Mouse (Mus musculus) lung, adult 18-20 months (tissue): ENCODE results near the gene Pax5.

ENCODE experiments used
- DNase-seq, 2 experiments: peaks; one replicate each; pipeline ENCODE4 v3.0.0; 2022; ENCODE audit warnings: mixed read lengths in 2 of 2

Gene Pax5

GRCm38 (mm10) chr4:44664004-44664766 lies 46.1 kb downstream of the Pax5 start:
- no peak for DNase-seq

DNA sequence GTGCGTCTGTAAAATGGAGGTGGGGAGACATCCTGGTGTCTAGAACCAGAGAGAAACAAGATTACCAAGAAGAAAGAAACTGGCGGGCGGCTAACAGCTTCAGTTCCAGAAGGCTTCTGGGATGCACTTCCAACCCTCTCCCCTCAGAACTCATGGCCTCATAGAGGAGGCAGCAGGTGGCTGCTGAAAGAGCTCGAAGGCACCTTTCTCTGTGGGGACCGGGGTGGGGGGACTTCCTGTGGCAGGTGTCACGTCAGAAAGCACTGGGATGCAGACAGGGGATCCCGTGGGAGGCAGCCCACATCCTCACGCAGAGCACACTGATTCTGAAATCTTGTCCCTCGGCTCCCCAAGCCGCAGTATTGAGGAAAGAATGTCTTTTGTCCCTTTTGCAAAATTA lies 46.8 kb downstream of the Pax5 start:
- no peak for DNase-seq

GRCm38 (mm10) chr4:44645181-44645580 lies 65.1 kb downstream of the Pax5 start:
- DNase-seq, result no peak

- no peak for DNase-seq
Observed at GRCm38 (mm10) chr4:44641831-44642587, 68.3 kb downstream of the Pax5 start.

DNA sequence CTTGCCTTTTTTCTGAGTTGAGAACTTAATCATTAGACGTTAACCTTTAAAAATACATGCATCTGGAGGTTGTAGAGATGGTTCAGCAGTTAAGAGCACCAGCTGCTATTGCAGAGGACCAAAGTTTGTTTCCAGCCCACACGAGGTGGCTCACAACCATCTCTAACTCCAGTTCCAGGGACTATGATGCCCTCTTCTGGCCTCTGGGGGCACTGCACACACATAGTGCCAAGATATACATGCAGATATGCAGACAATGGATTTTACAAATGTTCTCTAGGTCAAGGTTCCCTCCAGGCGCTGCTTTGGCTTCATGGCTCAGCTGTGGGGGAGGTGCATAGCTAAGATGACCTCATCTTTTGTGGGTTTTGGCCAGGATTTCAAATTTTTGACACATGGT lies 74.7 kb downstream of the Pax5 start:
- DNase-seq, result no peak

DNA sequence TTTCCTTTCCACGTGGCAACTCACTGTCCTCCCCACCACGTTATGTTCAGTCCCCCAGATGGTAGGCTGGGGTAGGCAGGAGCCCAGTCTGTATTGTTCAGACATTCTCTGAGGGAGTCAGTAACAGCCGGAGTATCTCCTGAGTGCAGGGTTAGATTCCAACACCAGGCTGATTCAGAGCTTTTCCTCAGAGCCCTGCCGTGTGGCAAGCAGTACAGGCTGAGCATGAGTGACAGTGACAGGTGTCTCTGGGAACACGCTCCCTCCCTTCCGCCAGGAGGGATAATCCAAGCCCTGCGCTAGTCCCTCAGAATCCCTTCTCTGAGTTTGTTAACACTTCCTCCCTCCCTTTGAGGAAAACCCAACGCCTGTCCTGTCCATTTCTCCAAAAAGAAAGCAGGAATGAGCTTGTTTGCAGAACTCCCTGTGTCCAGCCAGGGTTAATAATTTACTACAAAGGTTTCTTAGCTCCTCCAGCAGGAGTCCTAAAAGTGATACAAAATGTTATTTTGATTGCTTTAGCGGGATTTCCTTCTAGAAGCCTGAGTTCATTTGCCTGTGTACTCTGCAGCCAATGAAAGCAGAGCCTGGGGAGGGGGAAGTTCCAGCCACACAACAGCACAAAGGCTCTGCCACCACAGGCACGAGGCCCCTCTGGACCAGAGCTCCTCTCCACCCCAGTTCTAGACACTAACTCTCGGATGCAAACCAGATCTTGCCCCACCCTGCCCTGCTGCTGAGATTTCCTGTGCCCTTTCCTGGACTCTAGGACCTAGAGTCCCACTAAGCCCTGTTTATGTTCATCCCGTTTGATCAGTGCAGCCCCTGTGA lies 76.4 kb downstream of the Pax5 start:
- no peak for DNase-seq

DNA sequence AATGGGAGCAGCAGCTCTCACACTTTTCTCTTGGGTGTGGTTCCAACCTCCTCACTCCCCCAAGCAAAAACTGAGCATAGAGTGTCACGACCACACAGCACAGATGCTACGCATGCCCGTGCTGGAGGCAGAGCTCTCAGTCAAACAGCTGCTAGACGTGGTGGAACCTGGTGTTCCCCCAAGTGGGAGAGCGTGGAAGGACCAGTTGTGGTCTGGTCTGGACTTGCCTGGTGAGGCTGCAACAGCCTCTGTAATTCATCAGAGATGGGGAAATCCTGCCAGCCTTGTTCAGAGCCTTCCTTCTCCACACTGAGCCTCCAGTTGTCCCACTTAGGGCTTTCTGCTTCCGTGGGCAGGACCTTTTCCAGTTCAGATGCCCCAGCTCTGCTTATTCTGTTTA lies 80.2 kb downstream of the Pax5 start:
- no peak for DNase-seq

GRCm38 (mm10) chr4:44627890-44628289 lies 82.4 kb downstream of the Pax5 start:
- no peak for DNase-seq

GRCm38 (mm10) chr4:44625108-44625424 lies 85.2 kb downstream of the Pax5 start:
- no peak for DNase-seq

- no peak for DNase-seq
Observed at GRCm38 (mm10) chr4:44624232-44625107, 85.8 kb downstream of the Pax5 start.

GRCm38 (mm10) chr4:44623435-44623727 lies 86.9 kb downstream of the Pax5 start:
- no peak for DNase-seq

DNA sequence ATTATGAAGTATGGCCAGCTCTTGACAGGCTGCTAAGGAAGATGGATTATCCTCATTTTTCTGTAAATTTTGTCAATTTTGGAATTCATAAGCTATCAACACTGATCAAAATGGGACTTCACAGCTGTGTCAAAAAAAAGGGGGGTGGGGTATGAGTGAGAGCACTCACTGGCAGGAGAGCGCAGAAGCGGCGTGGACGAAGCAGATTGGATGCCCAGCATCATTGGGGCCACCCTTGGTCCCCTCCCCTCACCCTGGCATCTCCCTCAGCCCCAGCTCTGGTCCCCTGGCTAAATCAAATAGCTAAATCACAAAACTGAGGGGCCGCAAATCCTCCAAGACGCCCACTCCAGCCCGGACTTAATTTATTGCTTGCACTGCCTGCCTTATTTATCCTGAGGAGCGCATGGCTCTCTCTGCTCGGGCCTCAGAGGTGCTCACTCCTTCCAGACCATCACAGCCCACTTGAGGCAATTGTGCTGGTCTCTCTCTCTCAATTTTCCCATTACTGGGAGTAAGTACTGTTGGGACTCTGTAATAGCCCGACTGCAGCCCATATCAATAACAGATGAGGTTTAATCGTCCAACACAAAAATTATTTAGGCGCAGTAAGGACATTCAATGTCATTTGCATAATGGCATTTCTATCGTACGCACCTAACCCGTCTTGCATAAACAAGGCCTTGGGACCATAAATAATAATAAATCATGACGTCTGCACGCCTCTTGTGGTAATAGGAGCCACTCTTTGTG lies 87.4 kb downstream of the Pax5 start:
- DNase-seq, result no peak

DNA sequence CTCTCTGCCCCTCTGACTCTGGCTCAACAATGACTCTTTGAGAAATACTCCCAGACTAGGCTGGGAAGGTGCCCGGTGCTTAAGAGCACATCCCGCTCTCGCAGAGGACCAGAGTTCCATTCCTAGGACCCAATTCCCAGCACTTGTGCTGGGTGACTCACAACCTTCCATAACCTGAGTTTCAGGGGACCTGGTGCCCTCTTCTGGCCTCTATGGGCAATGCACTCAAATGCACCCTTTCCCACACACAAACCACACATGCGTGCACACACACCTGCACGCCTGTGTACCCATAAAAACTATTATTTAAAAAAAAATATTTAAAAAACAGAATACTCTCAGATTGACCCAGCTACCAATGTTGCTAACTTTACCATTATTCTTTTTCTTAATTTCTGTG lies 90.0 kb downstream of the Pax5 start:
- DNase-seq, result no peak

DNA sequence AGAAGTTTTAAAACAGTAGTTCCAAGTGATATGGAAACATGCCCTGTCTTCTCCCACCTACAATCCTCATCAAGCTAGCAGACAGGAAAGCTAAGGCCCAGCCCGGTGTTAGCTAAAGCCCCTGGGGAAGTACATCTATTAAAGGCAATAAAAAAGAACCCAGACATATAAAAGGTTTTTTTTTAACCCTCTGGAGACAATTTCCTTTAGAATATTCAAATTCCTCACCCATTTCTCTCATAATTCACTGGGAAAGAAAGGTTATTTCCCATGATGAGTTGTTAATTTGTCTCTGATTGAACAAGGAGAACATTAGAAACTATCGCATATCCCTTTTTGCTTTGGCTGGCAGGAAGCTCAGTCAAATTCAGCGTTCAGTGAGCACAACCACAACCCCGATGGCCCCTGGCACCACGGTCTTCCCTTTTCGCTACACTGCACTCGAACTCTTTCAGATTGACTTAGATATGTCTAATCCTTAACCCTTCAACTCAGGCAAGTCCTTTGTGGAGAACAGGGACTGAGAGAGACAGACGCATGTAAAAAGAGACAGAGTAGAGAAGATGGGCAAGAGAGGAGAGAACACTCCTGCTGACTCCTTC lies 96.1 kb downstream of the Pax5 start:
- no peak for DNase-seq

GRCm38 (mm10) chr4:44612392-44612791 lies 97.9 kb downstream of the Pax5 start:
- no peak for DNase-seq

DNA sequence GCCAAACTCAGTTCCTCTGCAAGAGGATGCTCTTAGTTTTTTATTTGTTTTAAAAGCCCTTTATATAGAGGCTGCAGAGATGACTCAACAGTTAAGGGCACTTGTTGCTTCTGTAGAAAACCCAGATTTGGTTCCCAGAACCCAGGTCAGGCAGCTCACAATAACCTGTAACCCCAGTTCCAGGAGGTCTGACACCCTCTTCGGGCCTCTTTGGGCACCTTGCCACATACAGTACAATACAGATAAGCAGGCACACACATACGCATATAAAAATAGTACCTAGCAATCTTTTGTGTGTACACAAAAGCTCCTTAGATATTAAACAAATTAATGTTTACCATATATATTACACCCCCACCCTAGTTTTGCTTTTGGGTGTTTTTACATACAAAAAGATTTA lies 104.8 kb downstream of the Pax5 start:
- no peak for DNase-seq

- DNase-seq, result no peak
Observed at GRCm38 (mm10) chr4:44602257-44602801, 108.0 kb downstream of the Pax5 start.

DNA sequence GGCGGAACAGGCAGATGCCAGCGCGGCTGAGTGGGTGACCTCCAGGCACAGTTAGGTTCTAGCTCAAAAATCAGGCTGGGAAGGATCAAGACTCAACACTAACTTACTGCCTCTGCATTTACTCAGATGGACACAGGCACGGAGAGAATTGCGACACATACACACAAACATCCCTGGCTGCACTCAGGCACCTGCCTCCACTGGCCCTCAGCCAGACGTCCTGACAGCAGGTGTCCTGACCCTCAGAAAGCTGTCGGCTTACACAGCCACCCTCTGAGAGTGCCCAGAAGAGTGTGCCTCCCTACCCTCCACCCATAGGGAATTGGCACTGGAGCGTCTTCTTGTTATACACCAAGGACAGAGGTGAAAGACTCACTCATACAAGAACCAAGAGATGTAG lies 108.9 kb downstream of the Pax5 start:
- no peak for DNase-seq

GRCm38 (mm10) chr4:44600875-44601274 lies 109.4 kb downstream of the Pax5 start:
- no peak for DNase-seq

GRCm38 (mm10) chr4:44597965-44598364 lies 112.3 kb downstream of the Pax5 start:
- no peak for DNase-seq

- DNase-seq, result no peak
Observed at GRCm38 (mm10) chr4:44593091-44593490, 117.2 kb downstream of the Pax5 start.
